ENCODE assay signal across 8 mouse cellular contexts in genomic region chr16:96127288-96127656, GRCm38 (mm10). TPM values are rescaled to one million over a fixed set of nuclear protein-coding genes. Genes with fewer than 3 reads are reported as not detected.
DNase-seq lines count a peak whose midpoint lies in the region; ATAC-seq and TF ChIP-seq lines count a peak whose summit lies in the region.

No protein-coding gene starts in this region.

- peaks cover 40% of the 10 kb centered on the region for H3K79me3 ChIP-seq in C2C12 (ENCODE audit: low read depth)

- ATAC-seq in forebrain, embryonic 13.5 days = peak; percentile 78
- ATAC-seq in liver, embryonic 16.5 days (ENCODE audit: low read depth) = peak; percentile 25

- WGBS in forebrain, embryonic 13.5 days = 0% methylated on average over 38 of the region's 52 CpGs
- under 1% methylated on average over 33 of the region's 52 CpGs for WGBS in liver, embryonic 16.5 days (ENCODE audit: insufficient replicate concordance)

- peak overlapping the region; percentile 89 for H3K4me2 ChIP-seq in forebrain, embryonic 13.5 days
- H3K4me2 ChIP-seq in liver, embryonic 16.5 days (ENCODE audit: low read depth, low read length) = peak overlapping the region; percentile 87

- peak; percentile 55 for DNase-seq in embryo, embryonic 11.5 days (ENCODE audit: low read depth, low spot score)
- DNase-seq in embryo, embryonic 9.5 days (ENCODE audit: extremely low spot score) = no peak
- no peak for DNase-seq in adrenal gland, postnatal 10 days
- DNase-seq in right cerebral cortex, adult 18-20 months = no peak
- DNase-seq in urinary bladder, postnatal 14 days (ENCODE audit: low spot score) = no peak

- peaks cover 50% of the 10 kb centered on the region for H3K79me2 ChIP-seq in C2C12 (ENCODE audit: control insufficient read depth, insufficient read depth)

- H3K27ac ChIP-seq in forebrain, embryonic 13.5 days = peak overlapping the region; percentile 98
- H3K27ac ChIP-seq in liver, embryonic 16.5 days (ENCODE audit: low read length) = peak overlapping the region; percentile 71

- H3K4me1 ChIP-seq in forebrain, embryonic 13.5 days = peaks cover 39% of the 10 kb centered on the region
- H3K4me1 ChIP-seq in liver, embryonic 16.5 days (ENCODE audit: control insufficient read depth, low read depth, low read length) = peaks cover 14% of the 10 kb centered on the region

- H3K9me3 ChIP-seq in forebrain, embryonic 13.5 days (replicated peaks) = no peaks in the 10 kb centered on the region
- H3K9me3 ChIP-seq in liver, embryonic 16.5 days (replicated peaks; ENCODE audit: control insufficient read depth, low read length) = no peaks in the 10 kb centered on the region

- H3K36me3 ChIP-seq in C2C12 (ENCODE audit: control insufficient read depth, insufficient read depth) = peaks cover 43% of the 10 kb centered on the region
- peaks cover 41% of the 10 kb centered on the region for H3K36me3 ChIP-seq in forebrain, embryonic 13.5 days (ENCODE audit: poor library complexity, severe bottlenecking)
- H3K36me3 ChIP-seq in liver, embryonic 16.5 days (ENCODE audit: control insufficient read depth, insufficient read depth) = peaks cover 10% of the 10 kb centered on the region

- H3K4me3 ChIP-seq in C2C12 (ENCODE audit: insufficient read depth, poor library complexity, severe bottlenecking) = peak overlapping the region; percentile 83
- peak overlapping the region; percentile 69 for H3K4me3 ChIP-seq in forebrain, embryonic 13.5 days
- H3K4me3 ChIP-seq in liver, embryonic 16.5 days (ENCODE audit: low read depth, low read length) = peak overlapping the region; percentile 73

- H3K27me3 ChIP-seq in C2C12 (ENCODE audit: control insufficient read depth, insufficient read depth, insufficient read length) = no peaks in the 10 kb centered on the region
- H3K27me3 ChIP-seq in forebrain, embryonic 13.5 days = no peaks in the 10 kb centered on the region
- H3K27me3 ChIP-seq in liver, embryonic 16.5 days (ENCODE audit: control insufficient read depth, insufficient read depth, low read depth, low read length) = peaks cover 5% of the 10 kb centered on the region; the same call in 1 of the 2 replicates

- no peak for TF ChIP-seq CTCF in C2C12 (IDR thresholded peaks at IDR 0.05; ENCODE audit: control insufficient read depth, insufficient read depth, insufficient read length)

- H3ac ChIP-seq in C2C12 (ENCODE audit: control insufficient read depth, insufficient read length, low read depth) = peak overlapping the region; percentile 90

- peak overlapping the region; percentile 88 for H3K9ac ChIP-seq in forebrain, embryonic 13.5 days
- peak overlapping the region; percentile 69 for H3K9ac ChIP-seq in liver, embryonic 16.5 days (ENCODE audit: low read depth, low read length)

TF ChIP-seq in C2C12, 6 proteins besides CTCF, POLR2A, EP300 and RAD21:
- no peak for TF ChIP-seq MYOD1 (IDR thresholded peaks at IDR 0.05; ENCODE audit: control insufficient read depth, insufficient read length, low read depth)
- TF ChIP-seq CEBPB (IDR thresholded peaks at IDR 0.05; ENCODE audit: low read depth) = no peak
- no peak for TF ChIP-seq FOSL1 (IDR thresholded peaks at IDR 0.05; ENCODE audit: insufficient read depth, low read length, poor library complexity, severe bottlenecking)
- no peak for TF ChIP-seq USF1 (IDR thresholded peaks at IDR 0.05; ENCODE audit: low read depth)
- TF ChIP-seq MAX (IDR thresholded peaks at IDR 0.05) = no peak
- TF ChIP-seq MYOG (IDR thresholded peaks at IDR 0.05; ENCODE audit: control insufficient read depth, extremely low read depth, insufficient read length) = no peak

RNA-seq across cellular contexts. Expression of gene Hmgn1, which starts 0.3 kb away (rescaled TPM):
- polyA plus RNA-seq in C2C12 (2012; fragmentation: generic; extraction: Trizol) = 325 TPM
- 656 and 774 TPM in 2 replicates for polyA plus RNA-seq in forebrain, embryonic 13.5 days (2015; fragmentation: Nextera tagmentation; extraction: Ambion mirVana)
- polyA plus RNA-seq in liver, embryonic 16.5 days (2015; fragmentation: Nextera tagmentation; extraction: Ambion mirVana) = 89.0 and 109 TPM in 2 replicates
- total RNA-seq in adrenal gland, postnatal 10 days (2021) = 100 to 1,000 TPM; 206 to 208 TPM

RNA-seq across cellular contexts. Expression of gene Wrb, which starts 17.9 kb away (rescaled TPM):
- 58.0 TPM for polyA plus RNA-seq in C2C12 (2012; fragmentation: generic; extraction: Trizol)
- polyA plus RNA-seq in forebrain, embryonic 13.5 days (2015; fragmentation: Nextera tagmentation; extraction: Ambion mirVana) = 131 and 147 TPM in 2 replicates
- polyA plus RNA-seq in liver, embryonic 16.5 days (2015; fragmentation: Nextera tagmentation; extraction: Ambion mirVana) = 9.0 TPM in 2 replicates
- 10 to 100 TPM; 21.6 to 25.6 TPM for total RNA-seq in adrenal gland, postnatal 10 days (2021)

RNA-seq across cellular contexts. Expression of gene Brwd1, which starts 44.9 kb away (rescaled TPM):
- polyA plus RNA-seq in C2C12 (2012; fragmentation: generic; extraction: Trizol) = 11.1 TPM
- polyA plus RNA-seq in forebrain, embryonic 13.5 days (2015; fragmentation: Nextera tagmentation; extraction: Ambion mirVana) = 206 and 236 TPM in 2 replicates
- 12.0 and 14.5 TPM in 2 replicates for polyA plus RNA-seq in liver, embryonic 16.5 days (2015; fragmentation: Nextera tagmentation; extraction: Ambion mirVana)
- total RNA-seq in adrenal gland, postnatal 10 days (2021) = 10 to 100 TPM; 67.0 to 85.9 TPM

Comparison
In these comparisons a context has a peak if more than half of its experiments do, and no peak if none do; other contexts are left out.
1. RNA of gene Brwd1, which starts 44.9 kb away (polyA plus RNA-seq): 206 to 236 TPM in forebrain, embryonic 13.5 days; 12.0 to 14.5 TPM in liver, embryonic 16.5 days and 11.1 TPM in C2C12 (single experiment); every median in the first group is over 10 times any median in the second.
2. Peak in every context shown above with its lines, with median percentiles within 50 percentile points of each other: H3K4me3 ChIP-seq.